Mouse (Mus musculus) 416B (cell line): Measurements from ENCODE around the gene Iqschfp.

Source experiments
- DNase-seq: peaks from one replicate; pipeline ENCODE4 v3.0.0; 2011; ENCODE audit warnings: low read depth

Gene Iqschfp

GRCm38 (mm10) chr3:68642935-68643334 is 750.9 kb downstream of the Iqschfp start:
- peak; percentile 42 for DNase-seq

- peak; percentile 83 for DNase-seq
Measured at GRCm38 (mm10) chr3:68646387-68647130, 754.5 kb downstream of the Iqschfp start.

GRCm38 (mm10) chr3:68647282-68647681 is 755.2 kb downstream of the Iqschfp start:
- no peak for DNase-seq

GRCm38 (mm10) chr3:68650251-68650650 is 758.2 kb downstream of the Iqschfp start:
- DNase-seq, result no peak

- DNase-seq, result peak; percentile 84
Measured at GRCm38 (mm10) chr3:68656607-68657352, 764.7 kb downstream of the Iqschfp start.

- peak; percentile 81 for DNase-seq
Measured at GRCm38 (mm10) chr3:68657589-68658245, 765.7 kb downstream of the Iqschfp start.

- DNase-seq, result no peak
Measured at GRCm38 (mm10) chr3:68659996-68660395, 768.0 kb downstream of the Iqschfp start.

- DNase-seq, result no peak
Measured at GRCm38 (mm10) chr3:68660538-68660937, 768.5 kb downstream of the Iqschfp start.

GRCm38 (mm10) chr3:68662386-68662785 is 770.4 kb downstream of the Iqschfp start:
- peak; percentile 74 for DNase-seq

GRCm38 (mm10) chr3:68664337-68664736 is 772.3 kb downstream of the Iqschfp start:
- DNase-seq, result no peak

- DNase-seq, result no peak
Measured at GRCm38 (mm10) chr3:68666377-68666776, 774.3 kb downstream of the Iqschfp start.

GRCm38 (mm10) chr3:68667852-68668251 is 775.8 kb downstream of the Iqschfp start:
- no peak for DNase-seq

GRCm38 (mm10) chr3:68669418-68669974 is 777.5 kb downstream of the Iqschfp start:
- DNase-seq, result peak; percentile 29

- DNase-seq, result no peak
Measured at GRCm38 (mm10) chr3:68674721-68675120, 782.7 kb downstream of the Iqschfp start.

- DNase-seq, result no peak
Measured at GRCm38 (mm10) chr3:68675216-68675835, 783.3 kb downstream of the Iqschfp start.
